Mouse (Mus musculus): ENCODE measurements around the gene Mmgt1. TPM values are rescaled to one million over a fixed set of nuclear protein-coding genes. Genes with fewer than 3 reads are reported as not detected.

Gene Mmgt1
- 4.5 and 14.9 TPM in 2 replicates for polyA plus RNA-seq (2012; rRNA removed; ENCODE audit: low replicate concordance)

DNA sequence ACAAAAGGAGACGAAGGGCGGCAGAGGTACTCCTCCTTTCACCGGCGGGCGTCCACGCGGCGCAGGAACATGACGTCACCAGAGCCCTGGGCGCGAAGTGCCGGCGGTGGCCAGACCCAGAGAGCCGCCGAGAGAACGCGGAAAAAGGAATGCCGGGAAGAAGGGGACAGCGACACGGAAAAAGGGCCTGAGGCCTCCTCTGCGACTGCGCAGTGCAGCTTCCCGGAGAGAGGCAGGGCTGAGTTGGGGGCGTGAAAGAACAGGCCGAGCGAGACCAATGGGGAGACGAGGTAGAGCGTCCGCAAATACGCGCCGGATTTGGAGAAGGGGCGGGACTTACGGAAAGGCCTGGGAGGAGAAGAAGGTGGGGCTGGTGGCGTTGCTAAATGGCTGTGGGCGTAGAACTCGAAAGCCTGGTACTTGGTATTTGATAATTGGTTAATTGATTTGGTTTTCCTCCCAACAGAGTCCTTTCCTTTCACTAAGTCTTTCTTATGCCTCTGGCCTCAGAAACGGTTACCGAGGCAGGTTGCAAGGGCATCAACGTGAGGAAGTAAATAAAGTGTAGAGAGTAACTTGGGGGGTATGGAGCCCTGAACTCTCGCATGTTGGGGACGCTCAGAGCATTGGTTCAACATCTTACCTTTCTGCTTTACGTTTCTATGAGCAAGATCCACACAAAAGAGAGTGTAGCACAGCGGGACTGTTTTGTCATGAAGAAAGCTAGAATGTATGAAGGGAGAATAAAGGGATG is at the start of gene Mmgt1:
TSS of gene Mmgt1 (minus strand) at position 183 of the 754 bp plus-strand sequence.

DNA sequence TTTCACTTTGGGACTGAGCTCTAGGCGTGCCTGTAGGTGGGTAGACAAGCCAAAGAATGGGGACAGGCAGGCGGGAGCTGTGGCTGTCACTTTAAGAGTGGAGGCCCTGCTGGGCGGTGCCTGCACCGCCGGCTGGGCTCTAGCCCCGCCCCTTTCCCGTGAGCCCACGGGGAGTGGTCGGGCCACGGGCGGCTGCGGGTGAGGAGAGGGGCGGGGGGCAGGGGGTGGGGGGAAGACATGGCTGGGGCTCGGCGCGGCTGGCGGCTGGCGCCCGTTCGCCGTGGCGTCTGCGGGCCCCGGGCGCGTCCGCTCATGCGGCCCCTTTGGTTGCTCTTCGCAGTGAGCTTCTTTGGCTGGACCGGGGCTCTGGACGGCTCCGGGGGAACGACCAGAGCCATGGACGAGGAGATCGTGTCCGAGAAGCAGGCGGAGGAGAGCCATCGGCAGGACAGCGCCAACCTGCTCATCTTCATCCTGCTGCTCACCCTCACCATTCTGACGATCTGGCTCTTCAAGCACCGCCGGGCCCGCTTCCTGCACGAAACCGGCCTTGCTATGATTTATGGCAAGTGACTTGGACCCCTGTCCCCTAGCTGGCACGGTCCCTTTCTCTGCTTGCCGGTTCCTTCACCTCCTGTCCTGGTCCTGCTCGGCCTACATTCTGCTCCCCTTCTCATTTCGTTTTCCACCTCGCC is 11.9 kb upstream of the Mmgt1 start, which contains the start of gene Slc9a6:
TSS of gene Slc9a6 (plus strand) at position 135 of the 695 bp plus-strand sequence.

DNA sequence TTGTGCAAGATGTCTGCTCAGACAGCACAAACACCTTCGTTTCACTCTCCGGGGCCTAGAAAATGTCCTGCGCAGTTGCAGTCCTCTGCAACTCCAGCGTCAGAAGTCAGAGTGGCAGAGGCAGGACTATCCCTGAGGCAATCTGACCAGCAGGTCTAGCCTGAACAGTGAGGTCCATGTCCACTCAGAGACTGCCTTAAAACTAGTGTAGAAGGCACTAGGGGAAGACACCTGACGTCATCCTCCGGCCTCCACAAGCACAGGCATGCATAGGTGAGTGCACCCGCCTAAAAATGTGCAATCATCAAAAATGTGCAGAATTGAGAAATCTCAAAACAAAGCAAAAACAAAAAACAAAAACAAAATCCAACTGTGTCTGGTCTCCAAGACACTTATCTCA is 48.4 kb downstream of the Mmgt1 start, which contains the start of gene Gm648:
TSS of gene Gm648 (minus strand) at position 101 of the 400 bp plus-strand sequence.

Other genes with a start within 250 kb of the Mmgt1 start
- 1.1 and 2.0 TPM in 2 replicates for gene Smim10l2a, start 223.5 kb downstream of the Mmgt1 start, polyA plus RNA-seq (2012; rRNA removed; ENCODE audit: low replicate concordance)
- gene Gm2174, start 150.1 kb downstream of the Mmgt1 start, polyA plus RNA-seq (2012; rRNA removed; ENCODE audit: low replicate concordance), result 2.1 TPM in 1 of 2 replicates, not detected in the other
- 7.2 and 27.5 TPM in 2 replicates for gene Ints6l, start 143.2 kb downstream of the Mmgt1 start, polyA plus RNA-seq (2012; rRNA removed; ENCODE audit: low replicate concordance)
- not detected in 2 replicates for gene Gm10477, start 73.3 kb downstream of the Mmgt1 start, polyA plus RNA-seq (2012; rRNA removed; ENCODE audit: low replicate concordance)
- gene Gm648, start 48.5 kb downstream of the Mmgt1 start, polyA plus RNA-seq (2012; rRNA removed; ENCODE audit: low replicate concordance), result not detected in 2 replicates
- 19.8 and 27.0 TPM in 2 replicates for gene Slc9a6, start 11.7 kb upstream of the Mmgt1 start, polyA plus RNA-seq (2012; rRNA removed; ENCODE audit: low replicate concordance)
- gene Fhl1, start 133.7 kb upstream of the Mmgt1 start, polyA plus RNA-seq (2012; rRNA removed; ENCODE audit: low replicate concordance), result 35.4 and 626 TPM in 2 replicates
- 0.08 and 0.32 TPM in 2 replicates for gene Map7d3, start 224.3 kb upstream of the Mmgt1 start, polyA plus RNA-seq (2012; rRNA removed; ENCODE audit: low replicate concordance)